Comparison of ENCODE assay signal across 9 mouse cellular contexts in genomic region chr5:44831287-44831686, GRCm38 (mm10). TPM values are rescaled to one million over a fixed set of nuclear protein-coding genes. Genes with fewer than 3 reads are reported as not detected.
DNase-seq lines count a peak whose midpoint lies in the region; ATAC-seq and TF ChIP-seq lines count a peak whose summit lies in the region.
"Had no signal": no experiment of that assay in that cellular context is flagged by ENCODE, and none has a peak within 500 bp of the region (broad histone marks: within the 10 kb centered on the region; RNA-seq: fewer than 3 reads in every experiment).

No protein-coding gene starts in this region.

- in situ Hi-C loops in CH12.LX (cut with MboI; ENCODE audit: low pct_ligation_motif_present, low pct_unique_long_range_greater_than_20kb, low sequenced_read_pairs) = no loop called here

- no peaks in the 10 kb centered on the region for H3K79me2 ChIP-seq in CH12.LX (replicated peaks; ENCODE audit: control insufficient read depth, extremely low read depth, insufficient read depth, poor library complexity, severe bottlenecking)

- no peak for TF ChIP-seq POLR2A in kidney, adult 2 months (IDR thresholded peaks at IDR 0.05; ENCODE audit: low read depth, low read length)
- TF ChIP-seq POLR2A in CH12.LX (IDR thresholded peaks at IDR 0.05; ENCODE audit: low read depth, low read length) = no peak

- ATAC-seq in kidney, embryonic 15.5 days (replicated peaks; ENCODE audit: low FRiP score) = no peak
- no peak for ATAC-seq in forebrain, embryonic 16.5 days

- no peaks in the 10 kb centered on the region for H3K27me3 ChIP-seq in kidney, adult 2 months (replicated peaks; ENCODE audit: control insufficient read depth, insufficient read depth, low read length)
- H3K27me3 ChIP-seq in kidney, embryonic 15.5 days = no peaks in the 10 kb centered on the region
- no peaks in the 10 kb centered on the region for H3K27me3 ChIP-seq in CH12.LX (replicated peaks)
- H3K27me3 ChIP-seq in forebrain, embryonic 16.5 days (replicated peaks; ENCODE audit: control insufficient read depth, insufficient read depth, low read length) = no peaks in the 10 kb centered on the region
- H3K27me3 ChIP-seq: embryonic facial prominence, embryonic 13.5 days had no signal

- H3K9me3 ChIP-seq in kidney, embryonic 15.5 days (replicated peaks) = no peaks in the 10 kb centered on the region
- no peaks in the 10 kb centered on the region for H3K9me3 ChIP-seq in CH12.LX (replicated peaks; ENCODE audit: low read length)
- H3K9me3 ChIP-seq in forebrain, embryonic 16.5 days (ENCODE audit: control insufficient read depth, low read length) = no peaks in the 10 kb centered on the region
- H3K9me3 ChIP-seq: embryonic facial prominence, embryonic 13.5 days had no signal

- no peak overlapping the region for H3K4me2 ChIP-seq in kidney, embryonic 15.5 days
- no peak overlapping the region for H3K4me2 ChIP-seq in CH12.LX (ENCODE audit: insufficient read depth, low read depth, poor library complexity, severe bottlenecking)
- no peak overlapping the region for H3K4me2 ChIP-seq in forebrain, embryonic 16.5 days (ENCODE audit: low read length)
- H3K4me2 ChIP-seq: embryonic facial prominence, embryonic 13.5 days had no signal

- H3K4me1 ChIP-seq in kidney, adult 2 months (ENCODE audit: control insufficient read depth, insufficient read depth, low read length) = no peaks in the 10 kb centered on the region
- H3K4me1 ChIP-seq in kidney, embryonic 15.5 days = no peaks in the 10 kb centered on the region
- H3K4me1 ChIP-seq in CH12.LX (ENCODE audit: control insufficient read depth in 1 of 2, insufficient read depth in 2 of 2) = no peaks in the 10 kb centered on the region
- no peaks in the 10 kb centered on the region for H3K4me1 ChIP-seq in forebrain, embryonic 16.5 days (replicated peaks; ENCODE audit: control insufficient read depth, insufficient read depth, low read length)
- H3K4me1 ChIP-seq: embryonic facial prominence, embryonic 13.5 days had no signal

- dilution Hi-C loops in CH12.LX (cut with MboI; ENCODE audit: extremely low pct_ligation_motif_present, extremely low pct_unique_long_range_greater_than_20kb, low sequenced_read_pairs) = no loop called here

- no peak overlapping the region for H3K9ac ChIP-seq in kidney, embryonic 15.5 days
- H3K9ac ChIP-seq in CH12.LX (ENCODE audit: insufficient read depth, low read depth) = no peak overlapping the region
- no peak overlapping the region for H3K9ac ChIP-seq in forebrain, embryonic 16.5 days (replicated peaks; ENCODE audit: low read depth, low read length)
- H3K9ac ChIP-seq: embryonic facial prominence, embryonic 13.5 days had no signal

- peak; percentile 56 for TF ChIP-seq RAD21 in CH12.LX (IDR thresholded peaks at IDR 0.05; ENCODE audit: low read depth, low read length)

- WGBS in kidney, adult 2 months = 68% methylated on average over 5 of the region's 5 CpGs
- 62% methylated on average over 5 of the region's 5 CpGs for WGBS in kidney, embryonic 15.5 days
- WGBS in forebrain, embryonic 16.5 days = 66% methylated on average over 5 of the region's 5 CpGs

- H3K27ac ChIP-seq in kidney, adult 2 months (ENCODE audit: insufficient read depth, low read depth, low read length) = no peak overlapping the region
- H3K27ac ChIP-seq in kidney, embryonic 15.5 days = no peak overlapping the region
- no peak overlapping the region for H3K27ac ChIP-seq in CH12.LX (ENCODE audit: insufficient read depth, low read depth)
- no peak overlapping the region for H3K27ac ChIP-seq in forebrain, embryonic 16.5 days (ENCODE audit: low read length)
- H3K27ac ChIP-seq: embryonic facial prominence, embryonic 13.5 days had no signal

- no peak overlapping the region for H3K4me3 ChIP-seq in kidney, adult 2 months (ENCODE audit: insufficient read depth, low read depth, low read length)
- H3K4me3 ChIP-seq in kidney, embryonic 15.5 days (replicated peaks) = no peak overlapping the region
- no peak overlapping the region for H3K4me3 ChIP-seq in CH12.LX (replicated peaks in 1 of 3; ENCODE audit: low read depth in 2 of 3, low read length in 2 of 3, poor library complexity in 1 of 3)
- H3K4me3 ChIP-seq in forebrain, embryonic 16.5 days (replicated peaks; ENCODE audit: low read length) = no peak overlapping the region
- H3K4me3 ChIP-seq: embryonic facial prominence, embryonic 13.5 days had no signal

- H3K36me3 ChIP-seq in kidney, adult 2 months (ENCODE audit: control insufficient read depth, insufficient read depth, low read length) = no peaks in the 10 kb centered on the region
- no peaks in the 10 kb centered on the region for H3K36me3 ChIP-seq in kidney, embryonic 15.5 days
- H3K36me3 ChIP-seq in CH12.LX (replicated peaks in 1 of 2; ENCODE audit: control insufficient read depth in 1 of 2, insufficient read depth in 1 of 2, low read length in 1 of 2) = no peaks in the 10 kb centered on the region
- no peaks in the 10 kb centered on the region for H3K36me3 ChIP-seq in forebrain, embryonic 16.5 days (ENCODE audit: control insufficient read depth, insufficient read depth)
- H3K36me3 ChIP-seq: embryonic facial prominence, embryonic 13.5 days had no signal

- peak; percentile 70 for TF ChIP-seq CTCF in kidney, adult 2 months (conservative IDR thresholded peaks at IDR 0.05; ENCODE audit: insufficient read depth, insufficient read length, low read depth, low read length)
- peak; percentile 74 to 93 for TF ChIP-seq CTCF in CH12.LX (conservative IDR thresholded peaks at IDR 0.05 in 1 of 2, IDR thresholded peaks at IDR 0.05 in 1 of 2; ENCODE audit: low read depth in 2 of 2, low read length in 2 of 2)

- peak; percentile 51 for DNase-seq in kidney, adult 2 months
- DNase-seq in CH12.LX (ENCODE audit: extremely low read depth) (peak; percentile 49), R1 (ENCODE audit: low read depth, low spot score) (peak; percentile 58)
- DNase-seq in gastrocnemius, postnatal 10 days = peak; percentile 21
- peak; percentile 9 to 30 for DNase-seq in lung, adult 18-20 months
- peak; percentile 64 for DNase-seq in thymus, postnatal 4 days

- no peak for TF ChIP-seq EP300 in CH12.LX (IDR thresholded peaks at IDR 0.05; ENCODE audit: low read length)

TF ChIP-seq in CH12.LX, 34 proteins besides CTCF, POLR2A, EP300 and RAD21:
- TF ChIP-seq UBTF (IDR thresholded peaks at IDR 0.05; ENCODE audit: low read depth, low read length) (no peak), SMC3 (IDR thresholded peaks at IDR 0.05; ENCODE audit: low read depth, low read length) (peak; percentile 74)

RNA-seq across cellular contexts. Expression of gene Ldb2, which starts 31.8 kb away (rescaled TPM):
- 37.7 and 55.0 TPM in 2 replicates for polyA plus RNA-seq in kidney, adult 2 months (2012; rRNA removed)
- 80.4 and 89.7 TPM in 2 replicates for polyA plus RNA-seq in kidney, embryonic 15.5 days (2015; fragmentation: Nextera tagmentation; extraction: Ambion mirVana)
- total RNA-seq in CH12.LX (2012; rRNA removed) = not detected in 2 replicates
- total RNA-seq in CH12.LX (2014; rRNA removed) = not detected in 2 replicates
- polyA plus RNA-seq in CH12.LX (2012; ENCODE audit: insufficient read length, low read depth) = not detected in 2 replicates
- 10 to 100 TPM; 16.4 to 18.6 TPM for total RNA-seq in gastrocnemius, postnatal 10 days (2021)
- 85.8 and 86.5 TPM in 2 replicates for polyA plus RNA-seq in forebrain, embryonic 16.5 days (2015; fragmentation: Nextera tagmentation; extraction: Ambion mirVana)

Comparison
In these comparisons a context has a peak if more than half of its experiments do, and no peak if none do; other contexts are left out.
1. RNA of gene Ldb2, which starts 31.8 kb away (polyA plus RNA-seq): 80.4 to 89.7 TPM in kidney, embryonic 15.5 days, 85.8 to 86.5 TPM in forebrain, embryonic 16.5 days and 37.7 to 55.0 TPM in kidney, adult 2 months; not detected in CH12.LX; every median in the first group is over 10 times any median in the second.
2. Peak in every context shown above with its lines, with median percentiles within 50 percentile points of each other: DNase-seq.